Mouse (Mus musculus) lung, postnatal 0 days (tissue): ENCODE data around the gene Farp1.

Experiments used
- CTCF ChIP-seq: IDR thresholded peaks from 2 replicates; pipeline ENCODE4 v1.5.1; 2016; ENCODE audit warnings: antibody characterized with exemption, mild to moderate bottlenecking
- EP300 ChIP-seq: IDR thresholded peaks from 2 replicates; pipeline ENCODE4 v1.6.1; 2016; ENCODE audit warnings: antibody characterized with exemption, mild to moderate bottlenecking, control low read depth

GRCm38 (mm10) chr14:121292391-121292790 lies 257.4 kb downstream of the Farp1 start:
- TF ChIP-seq CTCF, result no peak
- no peak for TF ChIP-seq EP300
